Mouse (Mus musculus): ENCODE data around the gene Fbxl16.
"Not testable (repeated sequence)": the region's sequence is repeated elsewhere in the genome, so short reads cannot be mapped to it uniquely, and the experiment has no call there.

The Fbxl16 gene

GRCm38 (mm10) chr17:25796211-25796771 is 12.6 kb upstream of the Fbxl16 start:
- DNase-seq: peak; percentile 19 to 53

GRCm38 (mm10) chr17:25796951-25797369 is 11.9 kb upstream of the Fbxl16 start, which contains the start of gene Metrn:
Gene Metrn (minus strand): TSS chr17:25797136.
- DNase-seq: peak; percentile 67 to 82

- DNase-seq: peak; percentile 71 to 79
Measured at GRCm38 (mm10) chr17:25801029-25801428, 7.9 kb upstream of the Fbxl16 start.

- peak in 1 of 2 experiments; percentile 59 for DNase-seq
Measured at GRCm38 (mm10) chr17:25802825-25803517, 5.9 kb upstream of the Fbxl16 start.

GRCm38 (mm10) chr17:25806507-25806906 is 2.4 kb upstream of the Fbxl16 start:
- no peak for DNase-seq

GRCm38 (mm10) chr17:25807452-25807851 is 1.4 kb upstream of the Fbxl16 start:
- DNase-seq: not testable (repeated sequence)

- DNase-seq: no peak
Measured at GRCm38 (mm10) chr17:25808028-25808427, 857 bp upstream of the Fbxl16 start.

- peak; percentile 81 to 84 for DNase-seq
Measured at GRCm38 (mm10) chr17:25809606-25810340, 888 bp downstream of the Fbxl16 start.

- no peak for DNase-seq
Measured at GRCm38 (mm10) chr17:25810890-25811289, 2.0 kb downstream of the Fbxl16 start.

GRCm38 (mm10) chr17:25813471-25813870 is 4.6 kb downstream of the Fbxl16 start:
- DNase-seq: peak; percentile 76 to 80

- DNase-seq: peak in 1 of 2 experiments; percentile 11
Measured at GRCm38 (mm10) chr17:25817662-25818061, 8.8 kb downstream of the Fbxl16 start.

- peak in 1 of 2 experiments; percentile 30 for DNase-seq
Measured at GRCm38 (mm10) chr17:25818851-25819780, 10.2 kb downstream of the Fbxl16 start.

GRCm38 (mm10) chr17:25823452-25823851 is 14.6 kb downstream of the Fbxl16 start, which contains the start of gene Wdr24:
Gene Wdr24 (plus strand): TSS chr17:25823627.
- DNase-seq: peak; percentile 77 to 83

- peak in 1 of 2 experiments; percentile 19 for DNase-seq
Measured at GRCm38 (mm10) chr17:25824362-25825142, 15.7 kb downstream of the Fbxl16 start.

- peak in 1 of 2 experiments; percentile 23 for DNase-seq
Measured at GRCm38 (mm10) chr17:25825311-25825710, 16.4 kb downstream of the Fbxl16 start.

GRCm38 (mm10) chr17:25825984-25826570 is 17.2 kb downstream of the Fbxl16 start:
- peak in 1 of 2 experiments; percentile 29 for DNase-seq

GRCm38 (mm10) chr17:25827011-25827410 is 18.1 kb downstream of the Fbxl16 start:
- DNase-seq: peak in 1 of 2 experiments; percentile 15

GRCm38 (mm10) chr17:25827546-25828222 is 18.8 kb downstream of the Fbxl16 start:
- DNase-seq: peak in 1 of 2 experiments; percentile 26

GRCm38 (mm10) chr17:25828223-25828594 is 19.3 kb downstream of the Fbxl16 start:
- peak in 1 of 2 experiments; percentile 42 for DNase-seq
